Mouse (Mus musculus) MEL (cell line): Measurements from ENCODE around the gene Plp1. TPM values are rescaled to one million over a fixed set of nuclear protein-coding genes. Genes with fewer than 3 reads are reported as not detected.
A peak's percentile ranks its signal among the peaks of the same experiment; 100 is the strongest.

ENCODE experiments used
- DNase-seq: peaks from one replicate; pipeline ENCODE4 v3.0.0; 2011; ENCODE audit warnings: low read depth, low spot score
- H3K27ac ChIP-seq: 2 replicates; pipeline ENCODE4 v1.5.1; 2012; ENCODE audit warnings: low read depth, mild to moderate bottlenecking, control low read depth, low read length, moderate library complexity; ENCODE audit not compliant: control insufficient read depth
- H3K27me3 ChIP-seq, 2 experiments: fragments of 150-350 bp in 1 of 2; sonication (generic) in 1 of 2; 2 replicates each; pipeline ENCODE4 v1.6.1; 2012; ENCODE audit warnings: low read length in 2 of 2, mild to moderate bottlenecking in 2 of 2, improper control_type of control experiment in 1 of 2, moderate library complexity in 1 of 2; ENCODE audit not compliant: insufficient read depth in 2 of 2, control insufficient read depth in 1 of 2
- H3K36me3 ChIP-seq, 2 experiments: 2 replicates each; pipeline ENCODE4 v1.6.1; 2012 to 2014; ENCODE audit warnings: low read length in 2 of 2, improper control_type of control experiment in 1 of 2, inconsistent platforms in 1 of 2, mild to moderate bottlenecking in 1 of 2; ENCODE audit not compliant: insufficient read depth in 2 of 2, control insufficient read depth in 1 of 2
- H3K4me1 ChIP-seq, 2 experiments: fragments of 150-350 bp in 1 of 2; sonication (generic) in 1 of 2; 2 replicates each; pipeline ENCODE4 v1.6.1; 2012; ENCODE audit warnings: low read length in 2 of 2, improper control_type of control experiment in 1 of 2, mild to moderate bottlenecking in 1 of 2; ENCODE audit not compliant: insufficient read depth in 2 of 2, control insufficient read depth in 1 of 2
- H3K4me3 ChIP-seq, 2 experiments: fragments of 150-350 bp in 1 of 2; sonication (generic) in 1 of 2; 2 replicates each; pipeline ENCODE4 v1.5.1; 2012; ENCODE audit warnings: low read depth in 2 of 2, low read length in 2 of 2, mild to moderate bottlenecking in 2 of 2, moderate library complexity in 2 of 2, control low read depth in 1 of 2, improper control_type of control experiment in 1 of 2; ENCODE audit not compliant: control insufficient read depth in 1 of 2, insufficient read depth in 1 of 2
- H3K79me2 ChIP-seq: 2 replicates; pipeline ENCODE4 v1.6.1; 2012; ENCODE audit warnings: mild to moderate bottlenecking, low read length, moderate library complexity; ENCODE audit not compliant: control insufficient read depth, poor library complexity, insufficient read depth
- H3K9ac ChIP-seq: 2 replicates; pipeline ENCODE4 v1.6.1; 2012; ENCODE audit warnings: low read depth, mild to moderate bottlenecking, control low read depth, low read length, moderate library complexity; ENCODE audit not compliant: control insufficient read depth, poor library complexity, severe bottlenecking
- H3K9me3 ChIP-seq: fragments of 150-350 bp; sonication (generic); replicated peaks from 2 replicates; pipeline ENCODE4 v1.6.1; 2012; ENCODE audit warnings: mild to moderate bottlenecking, low read length, improper control_type of control experiment, moderate library complexity; ENCODE audit not compliant: insufficient read depth
- BHLHE40 ChIP-seq: IDR thresholded peaks from 2 replicates; pipeline ENCODE4 v1.6.1; 2012; ENCODE audit warnings: low read depth, mild to moderate bottlenecking, inconsistent platforms, low read length, improper control_type of control experiment, borderline replicate concordance
- CHD1 ChIP-seq: IDR thresholded peaks from 2 replicates; pipeline ENCODE4 v1.6.1; 2012; ENCODE audit warnings: low read depth, mild to moderate bottlenecking, inconsistent platforms, low read length, improper control_type of control experiment
- CTCF ChIP-seq, 3 experiments: IDR thresholded peaks in 2 of 3; conservative IDR thresholded peaks in 1 of 3; 2 replicates each; pipeline ENCODE4 v1.5.1; 2011 to 2012; ENCODE audit warnings: low read length in 3 of 3, low read depth in 2 of 3, mild to moderate bottlenecking in 2 of 3, improper control_type of control experiment in 1 of 3, inconsistent platforms in 1 of 3, mixed read lengths in 1 of 3, moderate library complexity in 1 of 3; ENCODE audit not compliant: control insufficient read depth in 1 of 3, insufficient read depth in 1 of 3, poor library complexity in 1 of 3, severe bottlenecking in 1 of 3
- E2F4 ChIP-seq: IDR thresholded peaks from 2 replicates; pipeline ENCODE4 v1.6.1; 2011; ENCODE audit warnings: low read depth, low read length, improper control_type of control experiment, borderline replicate concordance
- ELF1 ChIP-seq: IDR thresholded peaks from 2 replicates; pipeline ENCODE4 v1.6.1; 2014; ENCODE audit warnings: low read depth, mild to moderate bottlenecking, inconsistent platforms, low read length, improper control_type of control experiment, moderate library complexity
- ETS1 ChIP-seq: IDR thresholded peaks from 2 replicates; pipeline ENCODE4 v1.6.1; 2012; ENCODE audit warnings: low read depth, mild to moderate bottlenecking, inconsistent platforms, low read length, improper control_type of control experiment, moderate library complexity
- GABPA ChIP-seq: IDR thresholded peaks from 2 replicates; pipeline ENCODE4 v1.6.1; 2012; ENCODE audit warnings: low read depth, mild to moderate bottlenecking, inconsistent platforms, low read length, improper control_type of control experiment, moderate library complexity
- HCFC1 ChIP-seq: IDR thresholded peaks from 2 replicates; pipeline ENCODE4 v1.6.1; 2012; ENCODE audit warnings: low read depth, mild to moderate bottlenecking, inconsistent platforms, low read length, improper control_type of control experiment, moderate library complexity
- JUND ChIP-seq: IDR thresholded peaks from 2 replicates; pipeline ENCODE4 v1.6.1; 2011; ENCODE audit warnings: low read depth, mild to moderate bottlenecking, improper control_type of control experiment, low read length
- MAFK ChIP-seq: IDR thresholded peaks from 2 replicates; pipeline ENCODE4 v1.6.1; 2011; ENCODE audit warnings: low read depth, mild to moderate bottlenecking, low read length, improper control_type of control experiment, borderline replicate concordance
- MAX ChIP-seq: IDR thresholded peaks from 2 replicates; pipeline ENCODE4 v1.6.1; 2011; ENCODE audit warnings: low read length, improper control_type of control experiment
- MAZ ChIP-seq: IDR thresholded peaks from 2 replicates; pipeline ENCODE4 v1.6.1; 2012; ENCODE audit warnings: low read depth, mild to moderate bottlenecking, inconsistent platforms, low read length, improper control_type of control experiment
- MXI1 ChIP-seq: IDR thresholded peaks from 2 replicates; pipeline ENCODE4 v1.6.1; 2011; ENCODE audit warnings: mild to moderate bottlenecking, low read depth, low read length, improper control_type of control experiment
- MYC ChIP-seq: IDR thresholded peaks from 2 replicates; pipeline ENCODE4 v1.6.1; 2011; ENCODE audit warnings: low read depth, mild to moderate bottlenecking, low read length, improper control_type of control experiment, moderate library complexity
- POLR2A ChIP-seq, 2 experiments: IDR thresholded peaks; 2 replicates each; pipeline ENCODE4 v1.6.1; 2011 to 2012; ENCODE audit warnings: low read length in 2 of 2, mild to moderate bottlenecking in 2 of 2, control low read depth in 1 of 2, improper control_type of control experiment in 1 of 2, low read depth in 1 of 2, moderate library complexity in 1 of 2; ENCODE audit not compliant: control insufficient read depth in 1 of 2, insufficient read depth in 1 of 2, poor library complexity in 1 of 2
- POLR2AphosphoS2 ChIP-seq: IDR thresholded peaks from 2 replicates; pipeline ENCODE4 v1.6.1; 2011; ENCODE audit warnings: low read length, improper control_type of control experiment
- POLR2AphosphoS5 ChIP-seq: IDR thresholded peaks from 2 replicates; pipeline ENCODE4 v1.6.1; 2012; ENCODE audit warnings: low read depth, borderline replicate concordance, mild to moderate bottlenecking, inconsistent platforms, low read length, moderate library complexity, mixed read lengths
- RAD21 ChIP-seq: IDR thresholded peaks from 2 replicates; pipeline ENCODE4 v1.6.1; 2011; ENCODE audit warnings: mild to moderate bottlenecking, low read depth, low read length, improper control_type of control experiment
- SMC3 ChIP-seq: IDR thresholded peaks from 2 replicates; pipeline ENCODE4 v1.6.1; 2011; ENCODE audit warnings: low read depth, low read length, improper control_type of control experiment
- TBP ChIP-seq: IDR thresholded peaks from 2 replicates; pipeline ENCODE4 v1.8.0; 2011; ENCODE audit warnings: low read depth, low read length, improper control_type of control experiment
- USF1 ChIP-seq: IDR thresholded peaks from 2 replicates; pipeline ENCODE4 v1.6.1; 2014; ENCODE audit warnings: low read depth, mild to moderate bottlenecking, inconsistent platforms, low read length, improper control_type of control experiment, moderate library complexity
- USF2 ChIP-seq, 2 experiments: IDR thresholded peaks; 2 replicates each; pipeline ENCODE4 v1.6.1; 2011 to 2012; ENCODE audit warnings: improper control_type of control experiment in 2 of 2, low read length in 2 of 2, borderline replicate concordance in 1 of 2, inconsistent platforms in 1 of 2, low read depth in 1 of 2, mild to moderate bottlenecking in 1 of 2; ENCODE audit not compliant: insufficient read depth in 1 of 2
- ZC3H11A ChIP-seq: IDR thresholded peaks from 2 replicates; pipeline ENCODE4 v1.6.1; 2012; ENCODE audit warnings: low read depth, mild to moderate bottlenecking, inconsistent platforms, low read length, improper control_type of control experiment
- ZKSCAN1 ChIP-seq: IDR thresholded peaks from 2 replicates; pipeline ENCODE4 v1.6.1; 2012; ENCODE audit warnings: low read depth, mild to moderate bottlenecking, inconsistent platforms, low read length, improper control_type of control experiment, moderate library complexity
- ZMIZ1 ChIP-seq: IDR thresholded peaks from 2 replicates; pipeline ENCODE4 v1.6.1; 2012; ENCODE audit warnings: low read depth, mild to moderate bottlenecking, inconsistent platforms, low read length, improper control_type of control experiment, moderate library complexity
- ZNF384 ChIP-seq: IDR thresholded peaks from 2 replicates; pipeline ENCODE4 v1.6.1; 2012; ENCODE audit warnings: low read depth, mild to moderate bottlenecking, inconsistent platforms, low read length, improper control_type of control experiment
- polyA plus RNA-seq, 2 experiments: library from polyadenylated mRNA; stranded (reverse) in 1 of 2; unstranded in 1 of 2; fragments of >175 nt in 1 of 2; fragments of >200 nt in 1 of 2; gene quantifications; 2 replicates each; pipeline versions ENCODE4 v1.2.1 to v1.2.4; 2012; ENCODE audit warnings: low replicate concordance in 2 of 2, low read depth in 1 of 2; ENCODE audit not compliant: insufficient read length in 2 of 2, insufficient read depth in 1 of 2, missing spikeins in 1 of 2
- total RNA-seq: library from RNA; depleted of rRNA; stranded (reverse); fragments of 300-350 nt; gene quantifications from 2 replicates; pipeline ENCODE4 v1.2.3, GENCODE M21; 2012

Gene Plp1
- total and polyA plus RNA-seq, 3 experiments = 1.2 to 30.8 (median 2.5) TPM

DNA sequence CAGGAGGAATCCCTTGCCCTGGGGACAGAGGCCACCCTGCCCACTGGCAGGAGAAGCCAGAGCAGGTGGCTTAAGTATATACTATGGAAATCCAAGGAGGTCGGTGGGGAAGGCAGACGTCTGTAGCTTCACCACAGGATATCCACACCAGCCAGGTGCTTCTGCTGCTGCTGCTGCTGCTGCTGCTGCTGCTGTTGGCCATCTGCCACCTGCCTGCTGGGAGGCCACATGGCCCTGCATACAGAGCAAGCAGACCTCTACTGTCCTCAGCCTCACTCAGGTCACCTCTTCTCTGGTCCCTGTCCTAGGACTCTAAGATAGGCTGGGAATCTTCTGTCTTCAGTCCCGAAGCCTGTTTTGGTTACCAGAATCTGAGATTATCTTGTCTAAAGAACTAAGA, 44.4 kb upstream of the Plp1 start:
- Histone ChIP-seq H3K4me3 (no peak overlapping the region), H3K9me3 (no peaks in the 10 kb centered on the region), H3K79me2 (no peaks in the 10 kb centered on the region), H3K9ac (no peak overlapping the region), H3K4me1 (no peaks in the 10 kb centered on the region), H3K27ac (no peak overlapping the region), H3K36me3 (no peaks in the 10 kb centered on the region), H3K27me3 (no peaks in the 10 kb centered on the region)
- TF ChIP-seq ETS1 (no peak), TBP (no peak), MAZ (no peak), SMC3 (no peak), MAFK (no peak), MXI1 (no peak), CHD1 (no peak), POLR2AphosphoS2 (no peak), ZKSCAN1 (no peak), JUND (no peak), POLR2AphosphoS5 (no peak), MAX (no peak), HCFC1 (no peak), ZC3H11A (no peak), E2F4 (no peak), USF1 (no peak)
- DNase-seq = no peak

DNA sequence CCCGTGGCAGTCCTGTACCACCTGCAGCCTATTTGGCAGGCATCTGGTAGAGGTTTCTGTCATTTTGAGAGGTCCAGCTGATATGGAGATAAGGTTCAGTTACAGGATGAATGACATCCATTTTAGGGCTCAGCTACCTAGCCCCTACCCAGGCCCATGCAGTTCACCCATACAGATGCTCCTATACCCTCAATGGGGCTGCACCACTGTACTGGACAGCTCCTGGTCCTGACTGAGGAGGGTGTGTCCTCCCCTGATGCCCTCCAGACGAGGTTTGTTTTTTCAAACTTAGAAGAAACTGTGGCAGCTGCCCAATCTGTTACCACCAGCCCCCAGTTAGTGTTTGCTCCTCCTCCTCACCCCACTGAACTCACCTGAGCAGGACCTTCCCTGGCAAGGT, 43.2 kb upstream of the Plp1 start:
- Histone ChIP-seq H3K9ac (no peak overlapping the region), H3K4me1 (no peaks in the 10 kb centered on the region), H3K27ac (no peak overlapping the region), H3K36me3 (no peaks in the 10 kb centered on the region), H3K79me2 (no peaks in the 10 kb centered on the region), H3K27me3 (no peaks in the 10 kb centered on the region), H3K4me3 (no peak overlapping the region), H3K9me3 (no peaks in the 10 kb centered on the region)
- TF ChIP-seq POLR2AphosphoS5 (no peak), ZNF384 (no peak), ELF1 (no peak), GABPA (no peak), RAD21 (no peak), HCFC1 (no peak), TBP (no peak), BHLHE40 (no peak), USF2 (IDR thresholded peaks at IDR 0.05; ENCODE audit: borderline replicate concordance in 1 of 2, insufficient read depth in 1 of 2, low read depth in 1 of 2, low read length in 2 of 2) (no peak), E2F4 (no peak), CHD1 (no peak), USF1 (no peak), ZC3H11A (no peak), POLR2A (IDR thresholded peaks at IDR 0.05; ENCODE audit: control insufficient read depth in 1 of 2, insufficient read depth in 1 of 2, low read depth in 1 of 2, low read length in 2 of 2, poor library complexity in 1 of 2) (no peak), ZMIZ1 (no peak), MYC (no peak), CTCF (IDR thresholded peaks at IDR 0.05 in 2 of 3, conservative IDR thresholded peaks at IDR 0.05 in 1 of 3; ENCODE audit: control insufficient read depth in 1 of 3, insufficient read depth in 1 of 3, low read depth in 2 of 3, low read length in 3 of 3, poor library complexity in 1 of 3, severe bottlenecking in 1 of 3) (no peak)
- DNase-seq = peak; percentile 5
